Mouse (Mus musculus) kidney, postnatal 0 days (tissue): ENCODE results near the gene 1700001O22Rik. TPM values are rescaled to one million over a fixed set of nuclear protein-coding genes. Genes with fewer than 3 reads are reported as not detected.

ENCODE experiments used
- ATAC-seq: fragments of 200-750 bp; cut with Nextera tagmentation; replicated peaks from 2 replicates; pipeline ENCODE4 v1.8.0; 2017; ENCODE audit warnings: low read depth, moderate number of reproducible peaks, moderate TSS enrichment, moderate library complexity; ENCODE audit not compliant: low FRiP score
- DNase-seq: peaks from one replicate; pipeline ENCODE4 v3.0.0-alpha.2; 2016; ENCODE audit warnings: low spot score
- H3K27ac ChIP-seq: fragments of 300-500 bp; sonication (generic); 2 replicates; pipeline ENCODE4 v1.5.1; 2014; ENCODE audit warnings: mild to moderate bottlenecking
- H3K27me3 ChIP-seq: fragments of 300-500 bp; sonication (generic); 2 replicates; pipeline ENCODE4 v1.6.1; 2014; ENCODE audit warnings: low read length, mixed read lengths; ENCODE audit not compliant: insufficient read depth
- H3K36me3 ChIP-seq: fragments of 300-500 bp; sonication (generic); 2 replicates; pipeline ENCODE4 v1.6.1; 2014; ENCODE audit warnings: low read length, mixed read lengths; ENCODE audit not compliant: insufficient read depth
- H3K4me1 ChIP-seq: fragments of 300-500 bp; sonication (generic); replicated peaks from 2 replicates; pipeline ENCODE4 v1.6.1; 2014; ENCODE audit warnings: antibody characterized with exemption, low read length, mixed read lengths; ENCODE audit not compliant: insufficient read depth
- H3K4me2 ChIP-seq: fragments of 300-500 bp; sonication (generic); 2 replicates; pipeline ENCODE4 v1.6.1; 2014; ENCODE audit warnings: mild to moderate bottlenecking, low read length, moderate library complexity, mixed read lengths
- H3K4me3 ChIP-seq: fragments of 300-500 bp; sonication (generic); replicated peaks from 2 replicates; pipeline ENCODE4 v1.5.1; 2014; ENCODE audit warnings: low read depth, low read length
- H3K9ac ChIP-seq: fragments of 300-500 bp; sonication (generic); 2 replicates; pipeline ENCODE4 v1.6.1; 2014; ENCODE audit warnings: low read depth, low read length
- H3K9me3 ChIP-seq: fragments of 300-500 bp; sonication (generic); replicated peaks from 2 replicates; pipeline ENCODE4 v1.6.1; 2016; ENCODE audit warnings: low read length, inconsistent platforms, mixed read lengths
- CTCF ChIP-seq: IDR thresholded peaks from 2 replicates; pipeline ENCODE4 v1.5.1; 2016; ENCODE audit warnings: antibody characterized with exemption, low read depth, mild to moderate bottlenecking, moderate library complexity
- WGBS: fragments of 180-500 bp; shearing (Covaris S2); extraction: QIAGEN DNeasy Blood & Tissue Kit; methylation state at CpG from one replicate; pipeline ENCODE4 v1.1.7; 2014; 5-methylcytosine and 5-hydroxymethylcytosine counted together
- polyA plus RNA-seq: library from polyadenylated mRNA; unstranded; fragments of >200 nt; fragmentation: Nextera tagmentation; extraction: Ambion mirVana; gene quantifications from 2 replicates; pipeline ENCODE4 v1.2.1, GENCODE M21; 2015

1700001O22Rik gene
- polyA plus RNA-seq, 1 experiment from 2014 or later = 4.6 TPM

GRCm38 (mm10) chr2:30796382-30796781 is 7.1 kb downstream of the 1700001O22Rik start:
- Histone ChIP-seq H3K27ac (peak overlapping the region; percentile 22; the same call in 1 of the 2 replicates), H3K9ac (peak overlapping the region; percentile 35; the same call in 1 of the 2 replicates), H3K36me3 (no peaks in the 10 kb centered on the region), H3K9me3 (no peaks in the 10 kb centered on the region), H3K4me2 (peak overlapping the region; percentile 43), H3K4me1 (peaks cover 11% of the 10 kb centered on the region), H3K27me3 (no peaks in the 10 kb centered on the region), H3K4me3 (no peak overlapping the region)
- ATAC-seq = peak; percentile 47; the same call in 1 of the 2 replicates
- peak; percentile 89 for DNase-seq
- WGBS = 3% methylated on average over 11 of the region's 11 CpGs
- no peak for TF ChIP-seq CTCF

GRCm38 (mm10) chr2:30795889-30796275 is 7.6 kb downstream of the 1700001O22Rik start:
- DNase-seq (no peak), ATAC-seq (peak; percentile 15; the same call in 1 of the 2 replicates)
- H3K9ac ChIP-seq = 0 out of 2 replicates have a peak overlapping the region, but pooled peaks have one; percentile 23
- no peak for TF ChIP-seq CTCF
- H3K4me1 ChIP-seq = peaks cover 9% of the 10 kb centered on the region; the same call in 1 of the 2 replicates
- WGBS = 53% methylated on average over 5 of the region's 5 CpGs
- H3K9me3 ChIP-seq = no peaks in the 10 kb centered on the region
- no peaks in the 10 kb centered on the region for H3K27me3 ChIP-seq
- no peaks in the 10 kb centered on the region for H3K36me3 ChIP-seq
- no peak overlapping the region for H3K27ac ChIP-seq
- H3K4me3 ChIP-seq = no peak overlapping the region
- peak overlapping the region; percentile 43; the same call in 1 of the 2 replicates for H3K4me2 ChIP-seq

DNA sequence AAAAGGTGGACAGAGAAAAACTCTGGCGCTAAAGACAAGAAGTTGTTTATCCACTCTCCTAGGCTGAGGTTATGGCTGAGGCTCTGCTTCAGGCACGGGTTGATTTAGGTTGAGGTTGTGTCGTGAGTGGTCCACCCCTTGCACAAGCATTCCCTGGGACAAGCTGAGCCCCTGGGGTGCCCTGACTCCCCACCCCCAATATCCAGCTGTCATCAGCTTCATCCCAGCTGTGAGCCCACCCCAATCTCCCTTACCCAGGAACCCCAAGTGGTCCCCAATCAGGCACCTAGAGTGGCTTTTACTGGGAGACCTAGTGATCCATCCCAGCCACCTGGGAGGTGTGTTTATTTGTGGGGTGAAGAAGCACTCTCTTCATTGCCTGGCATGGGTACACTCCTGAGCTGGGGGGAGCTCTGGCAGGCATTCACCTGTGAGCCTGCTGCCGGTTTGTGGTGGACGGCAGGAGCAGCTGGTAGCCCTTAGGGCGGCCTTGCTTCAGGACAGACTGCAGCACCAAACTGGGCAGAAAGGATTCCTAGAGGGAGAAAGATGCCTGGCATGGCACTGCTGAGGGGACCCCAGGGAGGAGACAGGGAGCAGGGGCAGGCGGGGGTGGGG is 8.1 kb downstream of the 1700001O22Rik start:
- TF ChIP-seq CTCF = no peak
- H3K4me2 ChIP-seq = peak overlapping the region; percentile 55
- ATAC-seq (no peak), DNase-seq (no peak)
- no peaks in the 10 kb centered on the region for H3K36me3 ChIP-seq
- 72% methylated on average over 7 of the region's 7 CpGs for WGBS
- no peaks in the 10 kb centered on the region for H3K9me3 ChIP-seq
- no peaks in the 10 kb centered on the region for H3K27me3 ChIP-seq
- no peak overlapping the region for H3K27ac ChIP-seq
- H3K4me1 ChIP-seq = peaks cover 9% of the 10 kb centered on the region; the same call in 1 of the 2 replicates
- no peak overlapping the region for H3K4me3 ChIP-seq
- H3K9ac ChIP-seq = 0 out of 2 replicates have a peak overlapping the region, but pooled peaks have one; percentile 23

GRCm38 (mm10) chr2:30794179-30795108 is 9.0 kb downstream of the 1700001O22Rik start:
- WGBS = 6% methylated on average over 48 of the region's 48 CpGs
- Histone ChIP-seq H3K36me3 (no peaks in the 10 kb centered on the region), H3K9ac (peak overlapping the region; percentile 43; the same call in 1 of the 2 replicates), H3K27ac (peak overlapping the region; percentile 70), H3K4me2 (peak overlapping the region; percentile 55), H3K9me3 (no peaks in the 10 kb centered on the region), H3K4me3 (peak overlapping the region; percentile 24; the same call in 1 of the 2 replicates), H3K27me3 (no peaks in the 10 kb centered on the region), H3K4me1 (peaks cover 9% of the 10 kb centered on the region; the same call in 1 of the 2 replicates)
- peak; percentile 96 for DNase-seq
- peak; percentile 88 for TF ChIP-seq CTCF
- ATAC-seq = peak; percentile 66

GRCm38 (mm10) chr2:30792061-30792460 is 11.4 kb downstream of the 1700001O22Rik start:
- no peak for ATAC-seq
- WGBS = 90% methylated on average over 7 of the region's 7 CpGs
- no peak overlapping the region for H3K4me3 ChIP-seq

GRCm38 (mm10) chr2:30787466-30787865 is 16.0 kb downstream of the 1700001O22Rik start:
- 68% methylated on average over 4 of the region's 4 CpGs for WGBS
- no peak for ATAC-seq
- Histone ChIP-seq H3K27ac (peak overlapping the region; percentile 68; the same call in 1 of the 2 replicates), H3K4me3 (no peak overlapping the region), H3K27me3 (no peaks in the 10 kb centered on the region), H3K4me2 (no peak overlapping the region), H3K9ac (no peak overlapping the region), H3K36me3 (no peaks in the 10 kb centered on the region), H3K4me1 (peaks cover 20% of the 10 kb centered on the region; the same call in 1 of the 2 replicates), H3K9me3 (no peaks in the 10 kb centered on the region)
- no peak for TF ChIP-seq CTCF
- no peak for DNase-seq

More at GRCm38 (mm10) chr2:30792061-30792460, 11.4 kb downstream of the 1700001O22Rik start:
- Histone ChIP-seq H3K36me3 (no peaks in the 10 kb centered on the region), H3K9ac (no peak overlapping the region), H3K27me3 (no peaks in the 10 kb centered on the region), H3K27ac (0 out of 2 replicates have a peak overlapping the region, but pooled peaks have one; percentile 4), H3K9me3 (no peaks in the 10 kb centered on the region), H3K4me1 (peaks cover 9% of the 10 kb centered on the region; the same call in 1 of the 2 replicates), H3K4me2 (no peak overlapping the region)
- no peak for DNase-seq
- no peak for TF ChIP-seq CTCF
